Mouse (Mus musculus) ES-E14 (cell line): Measurements from ENCODE around the gene Dab2.

Experiments
- HCFC1 ChIP-seq: IDR thresholded peaks from 2 replicates; pipeline ENCODE4 v1.6.1; 2012; ENCODE audit warnings: low read length, inconsistent platforms, borderline replicate concordance; ENCODE audit not compliant: insufficient read depth
- MAFK ChIP-seq: IDR thresholded peaks from 2 replicates; pipeline ENCODE4 v1.6.1; 2014; ENCODE audit warnings: mild to moderate bottlenecking, low read depth, low read length, inconsistent platforms; ENCODE audit not compliant: insufficient read depth
- ZC3H11A ChIP-seq: IDR thresholded peaks from 2 replicates; pipeline ENCODE4 v1.6.1; 2012; ENCODE audit warnings: low read depth, mild to moderate bottlenecking, inconsistent platforms, low read length, borderline replicate concordance

DNA sequence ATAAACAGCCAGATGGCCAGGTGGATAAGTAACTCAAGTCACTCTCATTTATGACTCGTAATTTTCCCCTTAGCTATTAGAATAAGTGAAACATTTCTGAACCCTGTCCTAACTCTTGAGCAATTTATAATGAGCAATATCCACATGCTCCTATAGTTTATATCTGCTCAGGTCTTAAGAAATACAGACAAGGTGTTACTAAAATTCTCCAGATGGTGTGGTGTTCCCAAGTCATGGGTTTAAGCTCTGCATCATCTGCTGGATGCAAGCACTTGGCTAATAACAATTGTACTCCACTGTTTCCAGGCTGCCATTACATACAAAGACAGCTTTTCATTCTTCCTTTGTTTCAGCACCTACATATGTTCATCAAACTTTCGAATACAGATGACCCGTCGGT is 98.6 kb downstream of the Dab2 start:
- TF ChIP-seq HCFC1 = no peak
- TF ChIP-seq ZC3H11A = no peak
- TF ChIP-seq MAFK = no peak
